Mouse (Mus musculus): Measurements from ENCODE around the gene Lbx1. TPM values are rescaled to one million over a fixed set of nuclear protein-coding genes. Genes with fewer than 3 reads are reported as not detected.

Gene Lbx1
- polyA plus RNA-seq, 1 experiment from 2014 or later, result not detected

DNA sequence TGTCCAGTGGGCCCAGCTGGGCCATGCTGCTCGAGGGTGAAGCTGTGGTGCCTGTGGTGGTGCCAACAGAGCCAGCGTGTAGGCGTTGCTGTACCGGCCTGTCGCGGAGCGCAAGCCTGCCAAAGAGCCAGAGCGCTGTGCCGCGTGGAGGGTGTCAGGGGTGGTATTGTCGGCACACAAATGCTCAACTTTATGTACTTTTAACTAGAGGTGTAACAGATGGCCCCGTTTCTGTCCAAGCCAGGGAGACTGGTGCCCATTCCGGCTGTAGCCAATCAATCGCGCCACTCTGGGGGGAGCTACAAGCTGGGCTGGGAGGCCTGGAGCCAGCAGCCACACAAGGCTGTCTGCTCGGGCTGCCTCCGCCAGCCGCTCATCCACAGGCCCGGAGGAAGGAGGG, 13.1 kb upstream of the Lbx1 start:
- no peak overlapping the region for H3K9ac ChIP-seq (ENCODE audit: low read length)
- peak; percentile 68 for DNase-seq (ENCODE audit: low spot score)
- peaks cover 27% of the 10 kb centered on the region for H3K27me3 ChIP-seq (replicated peaks; ENCODE audit: control insufficient read depth, insufficient read depth, low read length)
- no peak overlapping the region for H3K4me3 ChIP-seq (ENCODE audit: low read depth, low read length)
- WGBS, result 49% methylated on average over 19 of the region's 19 CpGs
- no peak overlapping the region for H3K27ac ChIP-seq (ENCODE audit: low read depth, low read length)
- no peaks in the 10 kb centered on the region for H3K4me1 ChIP-seq (ENCODE audit: control insufficient read depth, insufficient read depth, low read length)
- ATAC-seq, result peak; percentile 63
- no peaks in the 10 kb centered on the region for H3K36me3 ChIP-seq (ENCODE audit: control insufficient read depth, insufficient read depth, low read length)
- no peaks in the 10 kb centered on the region for H3K9me3 ChIP-seq (replicated peaks; ENCODE audit: control insufficient read depth, low read length)
- H3K4me2 ChIP-seq (ENCODE audit: low read length), result no peak overlapping the region

DNA sequence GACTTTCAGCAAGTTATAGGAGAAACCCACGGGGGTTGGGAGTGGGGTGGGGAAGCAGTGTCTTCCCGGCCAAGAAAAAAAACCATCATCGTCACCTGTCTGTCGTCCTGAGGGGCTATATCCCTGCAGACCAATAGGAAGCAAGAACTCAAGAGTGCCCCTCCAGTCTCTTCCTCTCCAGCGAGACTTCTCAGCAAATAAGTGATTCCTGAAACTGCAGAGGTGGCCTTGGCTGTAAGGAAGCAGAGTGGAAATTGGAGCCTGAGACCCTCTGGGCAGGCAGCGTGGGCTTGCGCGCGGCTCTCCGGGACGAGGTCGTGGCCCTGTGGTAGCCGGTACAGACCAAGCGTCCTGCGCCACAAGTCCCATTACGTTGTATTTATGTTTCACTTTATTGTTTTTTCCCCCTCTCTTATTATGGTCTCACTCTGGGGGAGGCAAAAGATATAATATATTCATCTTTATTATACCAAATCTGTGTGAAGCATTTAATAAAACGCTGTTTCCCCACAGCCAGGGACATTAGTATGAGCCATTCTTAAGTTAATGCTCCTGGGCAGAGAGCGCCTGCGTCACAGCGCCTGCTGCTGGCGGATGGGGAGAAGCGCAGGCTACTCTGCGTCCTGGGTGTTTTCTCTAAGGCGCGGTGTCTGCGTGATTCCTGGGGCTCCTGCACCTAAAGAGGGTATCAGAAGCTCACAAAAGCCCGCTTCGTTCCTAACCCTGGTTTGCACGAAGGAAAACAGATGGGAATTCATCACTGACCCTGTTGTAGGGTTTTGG, 8.5 kb upstream of the Lbx1 start:
- Histone ChIP-seq H3K36me3 (ENCODE audit: control insufficient read depth, insufficient read depth, low read length) (no peaks in the 10 kb centered on the region), H3K4me1 (ENCODE audit: control insufficient read depth, insufficient read depth, low read length) (no peaks in the 10 kb centered on the region), H3K4me2 (ENCODE audit: low read length) (no peak overlapping the region), H3K9me3 (replicated peaks; ENCODE audit: control insufficient read depth, low read length) (no peaks in the 10 kb centered on the region), H3K27ac (ENCODE audit: low read depth, low read length) (no peak overlapping the region), H3K9ac (ENCODE audit: low read length) (no peak overlapping the region), H3K27me3 (replicated peaks; ENCODE audit: control insufficient read depth, insufficient read depth, low read length) (peaks cover 71% of the 10 kb centered on the region), H3K4me3 (ENCODE audit: low read depth, low read length) (no peak overlapping the region)
- WGBS, result 1% methylated on average over 29 of the region's 29 CpGs
- DNase-seq (ENCODE audit: low spot score) (no peak), ATAC-seq (no peak)

DNA sequence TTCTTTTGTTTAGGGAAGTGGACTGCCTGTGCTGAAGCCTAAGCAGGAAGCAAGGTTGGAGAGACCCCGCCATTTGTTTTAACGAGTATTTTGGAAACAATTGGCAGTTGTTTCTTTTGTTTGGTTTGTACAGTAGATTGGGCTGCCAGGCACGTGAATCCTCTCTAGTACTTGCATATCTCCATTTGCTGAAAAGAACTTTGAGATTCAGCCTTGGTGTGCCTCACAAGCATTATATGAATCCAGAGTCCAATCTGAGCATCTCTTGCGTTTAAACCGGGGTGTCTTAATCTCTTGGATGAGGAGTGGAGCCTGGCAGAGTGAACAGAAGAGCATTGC, 7.6 kb upstream of the Lbx1 start:
- DNase-seq (ENCODE audit: low spot score) (no peak), ATAC-seq (no peak)
- Histone ChIP-seq H3K9ac (ENCODE audit: low read length) (no peak overlapping the region), H3K4me1 (ENCODE audit: control insufficient read depth, insufficient read depth, low read length) (no peaks in the 10 kb centered on the region), H3K4me2 (ENCODE audit: low read length) (no peak overlapping the region), H3K27me3 (replicated peaks; ENCODE audit: control insufficient read depth, insufficient read depth, low read length) (peaks cover 79% of the 10 kb centered on the region), H3K9me3 (replicated peaks; ENCODE audit: control insufficient read depth, low read length) (no peaks in the 10 kb centered on the region), H3K36me3 (ENCODE audit: control insufficient read depth, insufficient read depth, low read length) (no peaks in the 10 kb centered on the region), H3K4me3 (ENCODE audit: low read depth, low read length) (no peak overlapping the region), H3K27ac (ENCODE audit: low read depth, low read length) (no peak overlapping the region)
- under 1% methylated on average over 5 of the region's 5 CpGs for WGBS

DNA sequence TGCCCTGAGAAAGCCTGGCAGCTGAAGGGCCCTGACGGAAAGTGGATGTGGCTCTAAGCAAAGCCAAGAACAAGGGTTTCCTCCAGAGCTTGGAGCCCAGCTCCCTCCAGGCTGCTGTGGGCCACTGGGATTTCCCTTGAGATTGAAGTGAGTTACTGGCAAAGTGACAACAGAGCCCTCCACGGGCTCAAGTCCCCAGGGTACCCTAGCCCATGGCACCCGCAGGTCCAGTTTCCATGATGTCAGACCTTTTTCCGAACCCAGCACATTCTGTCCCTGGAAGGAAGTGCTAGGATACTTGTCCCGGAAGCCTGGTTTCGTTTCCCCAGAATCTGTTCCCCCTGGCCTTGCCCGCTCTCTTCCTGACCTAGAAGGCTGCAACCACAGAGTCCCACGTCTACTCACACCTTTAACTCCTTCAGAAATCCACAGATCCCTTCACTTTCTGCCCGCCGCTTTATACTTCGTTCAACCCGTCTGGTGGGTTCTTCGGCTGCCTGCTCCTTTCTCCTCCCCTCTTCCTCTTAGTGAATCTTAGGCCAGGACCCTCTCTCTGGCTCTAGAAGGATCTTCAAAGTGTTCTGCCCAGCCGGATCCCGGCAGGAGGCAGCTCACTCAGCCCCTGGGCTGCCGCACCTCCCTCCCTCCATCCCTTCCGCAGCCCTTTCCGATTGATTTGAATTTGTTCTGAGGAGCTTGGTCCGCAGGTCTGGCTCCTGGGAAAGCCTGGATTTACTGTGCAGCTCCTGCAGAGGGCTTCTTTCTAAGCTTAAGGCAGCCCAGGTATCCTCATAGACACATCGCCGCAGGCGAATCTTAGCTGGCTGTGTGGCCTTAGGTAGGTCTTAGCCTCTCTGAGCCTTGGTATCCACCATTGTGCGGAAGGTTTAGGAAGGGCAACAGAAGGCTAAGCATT, 7.0 kb upstream of the Lbx1 start:
- Histone ChIP-seq H3K4me2 (ENCODE audit: low read length) (no peak overlapping the region), H3K9ac (ENCODE audit: low read length) (no peak overlapping the region), H3K27me3 (replicated peaks; ENCODE audit: control insufficient read depth, insufficient read depth, low read length) (peaks cover 86% of the 10 kb centered on the region), H3K4me3 (ENCODE audit: low read depth, low read length) (no peak overlapping the region), H3K27ac (ENCODE audit: low read depth, low read length) (no peak overlapping the region), H3K4me1 (ENCODE audit: control insufficient read depth, insufficient read depth, low read length) (no peaks in the 10 kb centered on the region), H3K9me3 (replicated peaks; ENCODE audit: control insufficient read depth, low read length) (no peaks in the 10 kb centered on the region), H3K36me3 (ENCODE audit: control insufficient read depth, insufficient read depth, low read length) (no peaks in the 10 kb centered on the region)
- no peak for ATAC-seq
- WGBS, result under 1% methylated on average over 23 of the region's 23 CpGs
- DNase-seq (ENCODE audit: low spot score), result no peak

DNA sequence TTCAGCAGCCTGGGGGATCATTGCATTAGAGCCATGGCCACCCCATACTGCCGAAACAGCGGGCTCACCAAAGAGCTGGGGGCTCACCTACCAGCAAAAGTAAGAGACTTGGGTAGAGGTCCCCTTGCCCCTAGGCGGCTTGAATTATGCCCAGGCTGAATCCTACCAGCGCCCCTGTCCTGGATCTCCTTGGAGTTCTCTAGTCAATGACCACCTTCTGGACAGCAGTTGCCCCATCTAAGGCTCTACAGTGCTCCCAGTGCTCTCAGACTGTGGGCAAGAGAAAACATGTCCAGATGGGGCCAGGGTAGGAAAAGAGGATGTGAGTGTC, 6.4 kb upstream of the Lbx1 start:
- no peak overlapping the region for H3K9ac ChIP-seq (ENCODE audit: low read length)
- H3K4me1 ChIP-seq (ENCODE audit: control insufficient read depth, insufficient read depth, low read length), result no peaks in the 10 kb centered on the region
- H3K27ac ChIP-seq (ENCODE audit: low read depth, low read length), result no peak overlapping the region
- no peak for ATAC-seq
- H3K4me3 ChIP-seq (ENCODE audit: low read depth, low read length), result no peak overlapping the region
- no peak for DNase-seq (ENCODE audit: low spot score)
- H3K27me3 ChIP-seq (replicated peaks; ENCODE audit: control insufficient read depth, insufficient read depth, low read length), result peaks cover 92% of the 10 kb centered on the region
- no peak overlapping the region for H3K4me2 ChIP-seq (ENCODE audit: low read length)
- no peaks in the 10 kb centered on the region for H3K9me3 ChIP-seq (replicated peaks; ENCODE audit: control insufficient read depth, low read length)
- WGBS, result 3% methylated on average over 4 of the region's 4 CpGs
- no peaks in the 10 kb centered on the region for H3K36me3 ChIP-seq (ENCODE audit: control insufficient read depth, insufficient read depth, low read length)

DNA sequence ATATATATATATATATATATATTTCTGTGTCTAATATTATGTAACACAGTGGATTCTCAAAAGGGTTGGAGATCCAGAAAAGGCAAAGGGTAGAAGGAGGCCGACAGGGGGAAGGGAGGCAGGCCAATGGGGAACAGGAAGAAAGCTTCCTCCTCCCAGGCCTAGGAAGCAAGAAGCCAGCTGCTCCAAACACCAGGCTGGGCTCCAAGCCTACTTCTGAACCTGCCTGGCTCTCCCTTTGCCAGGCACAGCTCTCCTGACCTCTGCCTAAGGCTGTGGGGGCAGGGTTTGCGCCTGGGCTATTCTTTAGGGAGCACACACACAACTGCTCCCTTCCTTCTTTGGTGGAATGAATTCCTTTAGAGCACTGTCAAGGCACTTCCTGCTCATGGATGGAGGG, 4.4 kb upstream of the Lbx1 start:
- 0% methylated on average over 2 of the region's 2 CpGs for WGBS
- peaks cover 98% of the 10 kb centered on the region for H3K27me3 ChIP-seq (replicated peaks; ENCODE audit: control insufficient read depth, insufficient read depth, low read length)
- no peak overlapping the region for H3K9ac ChIP-seq (ENCODE audit: low read length)
- DNase-seq (ENCODE audit: low spot score) (no peak), ATAC-seq (no peak)
- no peak overlapping the region for H3K4me2 ChIP-seq (ENCODE audit: low read length)
- H3K9me3 ChIP-seq (replicated peaks; ENCODE audit: control insufficient read depth, low read length), result no peaks in the 10 kb centered on the region
- 0 out of 2 replicates have a peak, but pooled peaks cover under 1% of the 10 kb centered on the region for H3K4me1 ChIP-seq (ENCODE audit: control insufficient read depth, insufficient read depth, low read length)
- no peak overlapping the region for H3K4me3 ChIP-seq (ENCODE audit: low read depth, low read length)
- no peak overlapping the region for H3K27ac ChIP-seq (ENCODE audit: low read depth, low read length)
- H3K36me3 ChIP-seq (ENCODE audit: control insufficient read depth, insufficient read depth, low read length), result no peaks in the 10 kb centered on the region

DNA sequence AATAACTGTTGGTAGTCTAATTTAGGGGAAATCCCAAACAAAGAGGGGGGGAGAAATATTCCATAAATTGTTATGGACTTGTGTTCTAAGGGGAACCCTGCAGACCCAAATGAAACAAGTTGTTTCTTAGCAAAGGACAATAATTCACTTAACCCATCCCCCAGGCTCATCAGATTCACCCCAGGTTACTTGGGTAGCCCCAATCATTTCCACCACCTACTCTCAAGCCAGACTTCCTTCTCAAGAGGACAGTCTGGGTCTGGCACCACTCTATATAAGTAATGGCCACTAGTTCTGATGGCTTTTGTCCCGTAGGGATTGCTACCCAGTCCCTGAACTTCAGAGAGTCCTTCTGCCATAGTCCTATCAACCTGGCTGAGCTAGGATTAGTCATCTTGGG, 3.6 kb upstream of the Lbx1 start:
- WGBS, result 12% methylated on average over 1 of the region's 1 CpGs
- DNase-seq (ENCODE audit: low spot score) (no peak), ATAC-seq (no peak)
- 0 out of 2 replicates have a peak, but pooled peaks cover 2% of the 10 kb centered on the region for H3K4me1 ChIP-seq (ENCODE audit: control insufficient read depth, insufficient read depth, low read length)
- H3K36me3 ChIP-seq (ENCODE audit: control insufficient read depth, insufficient read depth, low read length), result no peaks in the 10 kb centered on the region
- no peak overlapping the region for H3K27ac ChIP-seq (ENCODE audit: low read depth, low read length)
- H3K9ac ChIP-seq (ENCODE audit: low read length), result no peak overlapping the region
- no peaks in the 10 kb centered on the region for H3K9me3 ChIP-seq (replicated peaks; ENCODE audit: control insufficient read depth, low read length)
- H3K4me2 ChIP-seq (ENCODE audit: low read length), result no peak overlapping the region
- H3K4me3 ChIP-seq (ENCODE audit: low read depth, low read length), result no peak overlapping the region
- peaks cover 98% of the 10 kb centered on the region for H3K27me3 ChIP-seq (replicated peaks; ENCODE audit: control insufficient read depth, insufficient read depth, low read length)

DNA sequence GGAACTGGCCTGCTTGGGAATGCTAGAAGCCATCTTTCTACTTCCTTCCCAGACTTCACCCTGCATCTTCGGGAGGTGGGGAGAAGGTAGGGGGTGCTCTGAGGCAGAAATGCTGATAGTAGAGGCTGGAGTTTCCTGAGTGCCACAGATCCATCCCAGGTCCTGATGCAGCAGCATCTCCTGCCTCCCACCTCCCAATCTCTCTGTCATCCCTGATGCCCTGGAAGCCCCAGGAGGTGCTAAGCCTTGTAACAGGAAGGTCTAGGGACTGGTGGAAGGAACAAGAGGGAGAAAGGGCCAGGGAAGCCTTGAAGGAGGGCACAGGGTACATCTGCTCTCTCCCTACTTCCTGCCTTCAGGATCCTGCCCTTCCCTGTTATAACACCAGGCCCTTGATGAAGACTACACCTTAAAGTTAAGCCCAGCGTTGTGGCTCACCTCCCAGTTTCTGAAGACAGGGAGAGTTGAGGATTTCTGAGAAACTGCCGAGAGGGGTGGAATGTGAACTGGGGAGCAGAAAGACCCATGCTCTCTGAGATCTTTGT, 2.1 kb upstream of the Lbx1 start:
- 0 out of 2 replicates have a peak, but pooled peaks cover 2% of the 10 kb centered on the region for H3K4me1 ChIP-seq (ENCODE audit: control insufficient read depth, insufficient read depth, low read length)
- H3K9ac ChIP-seq (ENCODE audit: low read length), result no peak overlapping the region
- peaks cover 93% of the 10 kb centered on the region for H3K27me3 ChIP-seq (replicated peaks; ENCODE audit: control insufficient read depth, insufficient read depth, low read length)
- 2% methylated on average over 3 of the region's 3 CpGs for WGBS
- no peak overlapping the region for H3K27ac ChIP-seq (ENCODE audit: low read depth, low read length)
- H3K4me3 ChIP-seq (ENCODE audit: low read depth, low read length), result no peak overlapping the region
- no peaks in the 10 kb centered on the region for H3K9me3 ChIP-seq (replicated peaks; ENCODE audit: control insufficient read depth, low read length)
- DNase-seq (ENCODE audit: low spot score) (no peak), ATAC-seq (no peak)
- H3K4me2 ChIP-seq (ENCODE audit: low read length), result no peak overlapping the region
- no peaks in the 10 kb centered on the region for H3K36me3 ChIP-seq (ENCODE audit: control insufficient read depth, insufficient read depth, low read length)

DNA sequence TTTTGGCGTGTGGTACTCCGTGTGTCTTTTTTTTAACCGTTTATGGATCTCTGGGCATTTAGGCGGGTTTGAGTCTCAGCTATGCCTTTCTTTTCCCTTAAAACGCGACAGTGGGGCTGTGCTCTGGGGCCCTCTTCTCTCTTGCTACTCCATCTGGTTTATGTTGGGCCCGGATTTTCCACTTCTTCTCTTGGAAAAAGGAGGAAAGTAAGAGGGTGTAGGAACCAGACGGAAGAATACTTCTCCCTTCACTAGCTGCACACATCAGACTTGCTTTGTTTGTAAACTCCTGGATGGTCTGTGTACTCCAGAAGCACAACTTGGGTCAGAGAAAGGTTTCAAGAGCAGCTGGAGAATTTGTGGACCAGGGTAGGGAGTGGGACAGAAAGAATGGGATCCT, 1.5 kb upstream of the Lbx1 start:
- DNase-seq (ENCODE audit: low spot score) (no peak), ATAC-seq (no peak)
- peaks cover 92% of the 10 kb centered on the region for H3K27me3 ChIP-seq (replicated peaks; ENCODE audit: control insufficient read depth, insufficient read depth, low read length)
- H3K9ac ChIP-seq (ENCODE audit: low read length), result no peak overlapping the region
- no peaks in the 10 kb centered on the region for H3K36me3 ChIP-seq (ENCODE audit: control insufficient read depth, insufficient read depth, low read length)
- no peak overlapping the region for H3K4me2 ChIP-seq (ENCODE audit: low read length)
- no peaks in the 10 kb centered on the region for H3K9me3 ChIP-seq (replicated peaks; ENCODE audit: control insufficient read depth, low read length)
- WGBS, result under 1% methylated on average over 8 of the region's 8 CpGs
- no peak overlapping the region for H3K4me3 ChIP-seq (ENCODE audit: low read depth, low read length)
- H3K27ac ChIP-seq (ENCODE audit: low read depth, low read length), result no peak overlapping the region
- H3K4me1 ChIP-seq (ENCODE audit: control insufficient read depth, insufficient read depth, low read length), result 0 out of 2 replicates have a peak, but pooled peaks cover 2% of the 10 kb centered on the region
